Mouse (Mus musculus) spleen, adult 12 weeks (tissue): Measurements from ENCODE around the gene Kctd21.
A peak's percentile ranks its signal among the peaks of the same experiment; 100 is the strongest.

Experiments
- DNase-seq: peaks from one replicate; pipeline ENCODE4 v3.0.0; 2022; ENCODE audit warnings: low spot score

Gene Kctd21

DNA sequence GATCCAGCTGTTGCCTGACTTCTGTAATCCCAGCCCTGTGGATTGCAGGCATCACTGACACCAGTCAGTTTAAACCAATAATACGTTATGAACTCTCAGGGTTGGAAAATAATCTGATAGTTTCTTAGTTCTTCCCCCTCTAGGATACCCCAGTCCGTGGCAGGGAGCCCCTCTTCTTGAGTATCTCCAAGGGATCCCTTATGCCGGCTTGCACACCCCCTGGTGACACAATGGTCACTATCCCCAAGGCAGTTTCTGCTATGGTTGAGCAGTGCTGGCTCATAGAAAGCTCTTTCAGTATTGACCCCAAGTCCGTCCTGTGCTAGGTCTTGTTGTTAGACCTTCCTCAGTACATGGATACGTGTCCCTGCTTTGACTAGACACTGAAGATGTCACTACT lies 16.7 kb downstream of the Kctd21 start:
- DNase-seq: no peak

DNA sequence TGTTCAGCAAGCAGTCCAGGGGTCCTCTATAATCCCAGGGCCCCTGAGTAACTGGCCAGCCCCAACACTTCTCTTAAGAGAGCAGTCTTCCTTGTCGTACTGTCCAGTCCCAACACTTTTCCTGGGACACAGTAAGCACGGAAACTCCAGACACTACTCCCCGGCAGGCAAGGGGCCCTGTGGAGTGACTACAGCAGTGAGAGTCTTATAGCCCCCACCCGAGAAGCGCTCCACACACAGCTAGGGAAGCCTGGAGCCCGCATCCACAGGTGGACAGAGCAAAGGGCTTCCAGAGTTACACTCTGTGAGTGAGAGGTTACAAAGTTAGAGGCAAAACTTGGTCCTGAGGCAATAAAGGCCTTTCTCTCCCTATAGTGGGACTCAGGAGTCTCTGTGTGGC lies 17.3 kb downstream of the Kctd21 start:
- no peak for DNase-seq

GRCm38 (mm10) chr7:97350891-97351290 lies 18.8 kb downstream of the Kctd21 start:
- DNase-seq: no peak

DNA sequence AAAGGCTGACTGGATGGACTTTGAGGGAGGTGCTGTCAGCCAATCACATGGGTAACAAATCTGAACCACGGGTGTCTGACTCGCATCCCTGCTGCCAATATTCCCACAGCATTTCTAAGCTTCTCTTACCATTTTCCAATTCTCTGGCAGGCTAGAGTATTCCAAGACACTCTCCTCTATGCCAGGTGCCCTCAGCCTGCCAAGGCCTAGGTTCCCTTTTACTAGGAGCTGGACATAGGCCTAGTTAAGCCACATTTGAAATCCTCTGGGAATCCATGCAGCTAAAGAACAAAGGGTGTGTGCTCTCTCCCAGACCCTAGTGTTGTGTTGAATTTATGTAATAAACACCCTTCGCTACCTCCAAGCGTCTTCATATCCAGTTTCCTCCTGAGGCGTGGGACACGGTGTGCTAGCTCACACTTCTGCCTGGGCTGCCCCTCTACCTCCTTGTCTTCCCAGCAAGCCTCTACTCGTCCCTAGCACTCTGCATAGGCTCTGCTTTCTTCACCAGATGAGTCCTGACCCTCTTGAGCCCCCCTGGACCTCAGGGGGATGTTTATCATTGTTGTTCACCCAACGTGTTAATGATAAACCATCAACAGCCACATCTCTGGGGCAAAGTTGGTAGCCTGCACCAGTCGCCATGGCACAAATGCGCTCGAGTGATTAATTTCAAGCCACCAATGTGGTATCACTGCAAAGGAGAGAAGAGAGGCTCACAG lies 19.8 kb downstream of the Kctd21 start:
- DNase-seq: no peak

GRCm38 (mm10) chr7:97353356-97353755 lies 21.2 kb downstream of the Kctd21 start:
- DNase-seq: no peak

DNA sequence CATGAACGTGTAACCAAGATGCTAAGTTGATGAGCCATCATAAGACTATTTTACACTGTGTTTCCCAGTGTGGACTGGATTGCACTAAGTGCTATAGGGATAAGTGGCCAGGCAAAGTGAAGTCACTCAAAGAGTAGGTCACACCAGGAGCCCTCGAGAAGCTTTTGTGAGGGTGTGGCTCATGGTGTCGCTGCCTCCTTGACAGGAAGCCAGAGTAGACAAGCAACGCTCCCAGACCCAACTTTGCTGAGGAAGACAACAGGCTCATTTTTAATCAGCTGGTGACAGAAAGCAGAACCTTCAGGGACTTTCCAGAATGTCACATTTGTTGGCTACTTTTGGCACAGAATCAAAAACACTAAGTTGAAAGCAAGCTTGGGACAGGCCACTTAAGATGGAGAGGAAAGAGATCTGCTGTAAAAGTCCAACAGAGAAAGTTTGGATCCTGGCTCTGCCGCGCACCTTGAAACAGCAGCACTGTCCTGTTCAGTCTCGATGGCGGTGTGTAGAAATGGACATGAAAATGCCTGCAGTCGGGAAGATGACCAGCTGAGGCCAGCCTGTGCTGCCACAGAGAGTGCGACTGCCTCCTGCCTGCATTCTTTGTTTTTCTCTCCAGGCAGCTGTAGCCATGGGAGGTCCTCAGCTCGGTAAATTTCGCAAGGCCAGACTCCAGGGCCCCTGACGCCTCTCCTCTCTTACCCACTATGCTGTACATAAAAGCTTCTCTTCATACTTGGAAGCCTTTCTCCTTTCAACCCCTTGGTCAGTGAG lies 23.1 kb downstream of the Kctd21 start:
- DNase-seq: no peak

DNA sequence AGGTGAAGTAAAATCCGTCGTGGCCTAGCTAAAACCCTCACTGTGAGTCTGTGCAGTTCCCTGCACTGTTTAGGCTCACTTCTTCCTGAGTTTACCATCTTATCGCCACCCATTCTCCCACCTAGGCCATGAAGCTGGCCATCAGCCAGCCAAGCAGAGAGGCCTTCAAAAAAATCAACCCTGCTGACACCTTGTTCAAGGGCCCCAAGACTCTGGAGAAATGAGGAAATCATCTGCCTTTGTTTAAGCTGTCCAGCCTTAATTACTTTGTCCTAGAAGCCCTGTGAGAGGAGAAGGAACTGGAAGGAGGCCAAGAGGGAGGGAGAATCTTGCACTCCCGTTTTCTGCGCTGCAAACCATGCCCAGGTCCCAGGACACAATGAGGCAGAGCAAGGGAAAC lies 24.1 kb downstream of the Kctd21 start:
- DNase-seq: no peak

GRCm38 (mm10) chr7:97356875-97357276 lies 24.7 kb downstream of the Kctd21 start:
- DNase-seq: no peak

DNA sequence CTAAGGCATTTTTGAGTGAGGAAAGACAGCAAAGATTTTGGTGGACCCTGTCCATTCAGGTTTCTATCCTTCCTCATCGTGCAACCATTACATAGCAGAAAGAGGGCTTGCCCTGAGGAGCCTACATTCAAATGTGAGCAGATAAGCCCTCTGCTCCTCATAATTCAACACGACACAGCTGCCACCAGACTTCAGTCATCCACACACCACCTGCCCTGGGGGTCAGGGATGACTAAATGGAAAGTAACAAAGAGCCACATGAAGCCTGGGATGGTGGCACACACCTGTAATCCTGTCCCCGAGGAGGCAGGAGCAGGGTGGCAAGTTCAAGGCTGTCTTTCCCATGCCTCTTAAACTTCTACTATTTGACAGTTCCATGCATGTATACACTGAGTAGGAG lies 25.7 kb downstream of the Kctd21 start:
- DNase-seq: no peak

- no peak for DNase-seq
Observed at GRCm38 (mm10) chr7:97358347-97358746, 26.2 kb downstream of the Kctd21 start.

- DNase-seq: no peak
Observed at GRCm38 (mm10) chr7:97360166-97360565, 28.0 kb downstream of the Kctd21 start.

GRCm38 (mm10) chr7:97360955-97361354 lies 28.8 kb downstream of the Kctd21 start:
- DNase-seq: no peak

DNA sequence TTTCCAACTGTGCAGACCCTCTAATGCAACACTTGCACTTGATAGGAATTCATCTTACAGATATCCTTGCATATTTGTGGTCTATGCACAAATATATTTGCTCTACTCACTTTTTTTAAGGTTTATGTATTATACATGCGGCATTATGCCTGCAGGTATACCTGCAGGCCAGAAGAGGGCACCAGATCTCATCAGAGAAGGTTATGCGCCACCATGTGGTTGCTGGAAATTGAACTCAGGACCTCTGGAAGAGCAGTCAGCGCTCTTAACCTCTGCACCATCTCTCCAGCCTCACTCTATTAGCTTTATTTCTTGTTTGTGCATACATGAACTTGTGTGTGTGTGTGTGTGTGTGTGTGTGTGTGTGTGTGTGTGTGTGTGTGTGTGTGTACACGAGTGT lies 29.3 kb downstream of the Kctd21 start:
- DNase-seq: peak; percentile 31

GRCm38 (mm10) chr7:97365887-97366286 lies 33.8 kb downstream of the Kctd21 start:
- DNase-seq: no peak

DNA sequence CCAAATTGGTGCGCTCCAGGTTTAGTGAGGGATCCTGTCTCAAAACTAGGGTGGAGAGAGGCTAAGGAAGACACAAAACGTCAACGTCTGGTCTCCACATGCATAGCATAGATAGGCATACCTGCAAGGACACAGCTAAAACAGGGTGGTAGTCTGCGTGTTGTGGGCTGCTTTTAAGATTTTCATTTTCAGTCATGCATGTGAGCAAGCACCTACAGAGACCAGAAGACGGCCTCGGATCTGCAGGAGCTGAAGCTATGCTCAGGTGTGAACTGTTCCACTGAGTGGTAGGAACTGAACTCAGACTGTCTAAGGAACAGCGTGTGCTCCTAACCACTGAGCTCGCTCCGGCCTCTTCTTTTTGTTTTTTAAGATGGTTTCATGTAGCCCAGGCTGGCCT lies 43.0 kb downstream of the Kctd21 start:
- no peak for DNase-seq

GRCm38 (mm10) chr7:97375906-97376305 lies 43.8 kb downstream of the Kctd21 start:
- DNase-seq: no peak

DNA sequence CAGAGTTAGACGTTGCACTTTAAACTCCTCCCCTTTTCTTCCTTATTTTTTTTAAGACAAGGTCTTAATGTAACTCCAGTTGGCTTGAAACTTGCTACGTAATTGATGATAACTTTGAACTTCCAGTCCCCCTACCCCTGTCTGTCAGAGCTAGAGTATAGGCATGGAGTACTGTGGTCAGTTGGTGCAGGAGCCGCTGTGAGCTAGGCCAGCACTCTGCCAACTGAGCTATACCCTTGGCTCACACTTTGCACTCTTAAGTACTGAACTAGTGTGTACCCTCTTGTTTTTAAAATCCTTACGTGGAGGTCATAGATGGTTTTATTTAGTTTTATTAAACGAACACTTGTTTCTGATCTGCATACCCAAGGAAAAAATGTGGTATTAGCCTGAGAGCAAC lies 47.2 kb downstream of the Kctd21 start:
- no peak for DNase-seq

DNA sequence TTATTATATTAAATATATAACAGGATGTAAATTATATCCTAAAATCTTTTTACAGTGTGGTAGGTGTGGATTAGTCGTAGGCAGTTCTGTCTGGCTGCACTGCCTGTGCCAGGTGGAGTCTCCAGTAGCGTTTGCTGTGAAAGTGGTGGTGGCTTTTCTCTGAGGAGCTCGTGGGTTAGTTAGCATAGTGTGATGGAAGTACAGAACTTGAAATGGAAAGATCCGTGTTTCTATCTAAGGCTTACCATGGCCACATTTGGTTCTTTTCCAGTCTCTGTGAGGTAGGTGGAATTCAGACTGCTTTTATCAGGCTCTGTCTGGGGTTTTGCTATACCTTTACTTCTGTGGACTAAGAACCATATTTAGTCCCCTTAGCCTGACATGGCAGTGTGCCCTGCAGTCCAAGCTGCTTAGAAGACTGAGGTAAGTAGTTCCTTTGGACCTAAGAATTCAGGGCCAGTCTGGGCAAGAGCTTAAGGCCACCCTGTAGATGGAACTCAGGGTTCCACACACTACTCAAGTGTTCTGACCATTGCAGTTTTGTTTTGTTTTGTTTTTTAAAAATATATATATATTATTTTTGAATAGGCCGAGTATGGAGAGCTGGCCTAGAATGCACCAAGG lies 48.5 kb downstream of the Kctd21 start:
- no peak for DNase-seq

DNA sequence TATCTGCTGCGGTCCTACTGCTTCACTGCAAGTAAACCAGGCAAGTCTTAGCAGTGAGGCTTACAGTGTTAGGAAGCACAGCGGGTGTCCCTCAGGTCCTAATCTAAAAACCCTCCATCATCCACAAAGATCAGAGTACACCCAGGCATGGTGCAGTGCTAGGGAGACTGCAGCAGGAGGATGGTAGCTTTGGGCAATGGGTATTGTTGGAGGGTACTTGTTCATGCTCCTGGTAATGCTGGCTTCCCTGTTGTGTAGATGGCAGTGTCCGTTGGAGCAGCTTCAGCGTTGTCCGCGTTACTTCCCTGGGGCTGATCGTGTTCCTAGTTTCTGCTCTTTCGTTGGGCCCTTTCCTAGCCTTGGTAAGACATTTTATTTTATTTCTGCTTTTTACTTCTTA lies 50.5 kb downstream of the Kctd21 start:
- DNase-seq: no peak

GRCm38 (mm10) chr7:97383496-97384132 lies 51.5 kb downstream of the Kctd21 start:
- no peak for DNase-seq

DNA sequence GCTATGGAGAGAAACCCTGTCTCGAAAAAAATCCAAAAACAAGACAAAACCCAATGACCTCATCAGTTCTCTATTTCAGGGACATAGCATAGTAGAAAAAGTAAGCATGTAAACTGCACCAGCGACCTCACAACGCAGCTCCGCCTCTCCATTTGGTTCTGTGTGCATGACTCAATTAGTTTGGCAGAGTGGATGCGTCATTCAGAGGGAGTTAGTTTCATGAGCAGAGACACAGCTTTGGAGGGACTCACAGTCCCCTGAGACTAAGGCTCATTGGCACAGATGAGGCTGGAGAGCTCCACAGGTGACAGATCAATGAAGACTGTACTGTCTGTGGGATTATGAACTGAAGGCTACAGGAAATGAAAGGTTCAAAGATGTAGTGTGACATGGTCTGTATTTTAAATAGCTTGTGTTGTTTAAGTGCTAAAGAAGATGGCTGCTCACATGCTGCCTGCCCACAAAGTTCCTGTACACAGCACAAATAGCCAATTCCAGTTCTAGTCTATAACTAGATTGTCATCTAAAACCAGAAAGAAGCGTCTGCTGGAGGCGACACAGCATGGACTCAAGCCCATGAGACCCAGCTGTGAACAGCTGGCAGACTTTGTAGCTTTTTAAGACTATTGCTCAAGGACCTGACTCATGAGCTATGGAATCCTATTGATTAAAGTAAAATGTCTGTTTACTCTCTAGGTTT lies 54.1 kb downstream of the Kctd21 start:
- DNase-seq: no peak

- no peak for DNase-seq
Observed at GRCm38 (mm10) chr7:97386806-97387370, 54.8 kb downstream of the Kctd21 start.
